Mouse (Mus musculus) spleen, adult 2 months (tissue): Measurements from ENCODE around the gene Ucp3. TPM values are rescaled to one million over a fixed set of nuclear protein-coding genes. Genes with fewer than 3 reads are reported as not detected.

Source experiments
- DNase-seq, 2 experiments: peaks; one replicate each; pipeline versions ENCODE4 v3.0.0 to v3.0.0-alpha.2; 2012 to 2021; ENCODE audit warnings: low spot score in 2 of 2, low read depth in 1 of 2
- H3K27ac ChIP-seq: fragments of 200-500 bp; 2 replicates; pipeline ENCODE4 v1.5.1; 2012; ENCODE audit warnings: low read length, inconsistent platforms; ENCODE audit not compliant: insufficient read depth
- H3K27me3 ChIP-seq: fragments of 200-500 bp; 2 replicates; pipeline ENCODE4 v1.6.1; 2012; ENCODE audit warnings: mild to moderate bottlenecking, moderate library complexity, low read length, inconsistent platforms; ENCODE audit not compliant: control insufficient read depth, insufficient read depth
- H3K36me3 ChIP-seq: fragments of 200-500 bp; 2 replicates; pipeline ENCODE4 v1.6.1; 2012; ENCODE audit warnings: mild to moderate bottlenecking, low read length, inconsistent platforms; ENCODE audit not compliant: control insufficient read depth, insufficient read depth
- H3K4me1 ChIP-seq: fragments of 200-500 bp; 2 replicates; pipeline ENCODE4 v1.6.1; 2011; ENCODE audit warnings: inconsistent platforms; ENCODE audit not compliant: control insufficient read depth, insufficient read depth, insufficient read length
- H3K4me3 ChIP-seq: fragments of 200-500 bp; 2 replicates; pipeline ENCODE4 v1.5.1; 2011; ENCODE audit warnings: mild to moderate bottlenecking, inconsistent platforms; ENCODE audit not compliant: insufficient read depth, insufficient read length; ENCODE audit errors: extremely low read depth
- CTCF ChIP-seq: fragments of 200-500 bp; IDR thresholded peaks from 2 replicates; pipeline ENCODE4 v1.5.1; 2011; ENCODE audit warnings: mild to moderate bottlenecking, inconsistent platforms; ENCODE audit not compliant: insufficient read depth, insufficient read length, insufficient replicate concordance; ENCODE audit errors: extremely low read depth
- POLR2A ChIP-seq: fragments of 200-500 bp; IDR thresholded peaks from 2 replicates; pipeline ENCODE4 v1.6.1; 2011; ENCODE audit warnings: low read depth, low read length, inconsistent platforms
- WGBS: fragments of 180-500 bp; shearing (Covaris S2); methylation state at CpG from one replicate; pipeline ENCODE4 v1.1.7; 2018; 5-methylcytosine and 5-hydroxymethylcytosine counted together
- polyA plus RNA-seq: library from polyadenylated mRNA; depleted of rRNA; stranded (reverse); fragments of >200 nt; gene quantifications from 2 replicates; pipeline ENCODE4 v1.2.3, GENCODE M21; 2012

Ucp3 gene
- polyA plus RNA-seq, 1 experiment, result 1.3 TPM

- TF ChIP-seq POLR2A (no peak), CTCF (no peak)
- DNase-seq, result no peak
- Histone ChIP-seq H3K4me3 (no peak overlapping the region), H3K27ac (no peak overlapping the region), H3K4me1 (no peaks in the 10 kb centered on the region; the same call in 1 of the 2 replicates), H3K27me3 (no peaks in the 10 kb centered on the region), H3K36me3 (no peaks in the 10 kb centered on the region)
- WGBS, result 58% methylated on average over 5 of the region's 5 CpGs
These were observed 11.7 kb downstream of the Ucp3 start for GRCm38 (mm10) chr7:100484493-100484892.

DNA sequence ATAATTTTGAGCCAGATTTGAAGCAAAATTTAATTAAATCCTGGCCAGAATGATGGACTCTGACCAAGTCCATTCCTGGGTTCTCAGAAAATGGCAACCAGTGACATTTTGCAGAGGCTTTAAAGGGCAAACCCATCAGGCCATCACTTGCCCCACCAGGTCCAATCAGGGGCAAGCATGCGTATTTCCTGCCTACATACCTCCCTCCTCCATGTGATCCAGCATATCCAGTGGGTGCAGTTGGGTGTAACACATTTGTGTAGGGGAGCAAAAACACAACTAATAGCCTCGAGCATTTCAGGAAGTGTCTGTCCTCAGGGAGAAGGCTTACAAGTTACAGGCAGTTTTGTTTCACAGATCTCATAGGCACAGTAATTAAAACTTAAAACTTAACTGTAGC, 14.5 kb downstream of the Ucp3 start:
- Histone ChIP-seq H3K36me3 (no peaks in the 10 kb centered on the region), H3K27me3 (no peaks in the 10 kb centered on the region)
- 21% methylated on average over 2 of the region's 2 CpGs for WGBS

GRCm38 (mm10) chr7:100488474-100489048, 15.8 kb downstream of the Ucp3 start:
- Histone ChIP-seq H3K27ac (no peak overlapping the region), H3K4me1 (no peaks in the 10 kb centered on the region; the same call in 1 of the 2 replicates), H3K27me3 (no peaks in the 10 kb centered on the region), H3K36me3 (no peaks in the 10 kb centered on the region), H3K4me3 (no peak overlapping the region)
- no peak for DNase-seq
- no peak for TF ChIP-seq CTCF
- TF ChIP-seq POLR2A, result no peak
- 76% methylated on average over 10 of the region's 10 CpGs for WGBS

More for the DNA sequence above, 14.5 kb downstream of the Ucp3 start:
- H3K27ac ChIP-seq, result no peak overlapping the region
- DNase-seq, result no peak
- H3K4me3 ChIP-seq, result no peak overlapping the region
- H3K4me1 ChIP-seq, result no peaks in the 10 kb centered on the region; the same call in 1 of the 2 replicates
- no peak for TF ChIP-seq CTCF
- no peak for TF ChIP-seq POLR2A

GRCm38 (mm10) chr7:100492391-100493116, 19.8 kb downstream of the Ucp3 start:
- peak in 1 of 2 experiments; percentile 37 for DNase-seq
- no peak for TF ChIP-seq CTCF
- no peak for TF ChIP-seq POLR2A
- Histone ChIP-seq H3K27me3 (no peaks in the 10 kb centered on the region), H3K4me1 (peaks cover 14% of the 10 kb centered on the region), H3K4me3 (peak overlapping the region; percentile 77), H3K27ac (peak overlapping the region; percentile 91), H3K36me3 (peaks cover 21% of the 10 kb centered on the region)
- WGBS, result 2% methylated on average over 35 of the region's 36 CpGs

- peaks cover 18% of the 10 kb centered on the region for H3K4me1 ChIP-seq
- H3K27ac ChIP-seq, result peak within 1 kb of the TSS; percentile 92
- peak; percentile 100 for TF ChIP-seq POLR2A
- no peak for TF ChIP-seq CTCF
- peak within 1 kb of the TSS; percentile 77 for H3K4me3 ChIP-seq
- WGBS, result under 1% methylated on average over 27 of the region's 27 CpGs
- H3K27me3 ChIP-seq, result no peaks in the 10 kb centered on the region
- peaks cover 26% of the 10 kb centered on the region for H3K36me3 ChIP-seq
- peak; percentile 83 to 95 for DNase-seq
These were observed 20.3 kb downstream of the Ucp3 start, which contains the start of gene Ucp2 for GRCm38 (mm10) chr7:100493117-100493483. Gene Ucp2 (plus strand): TSS chr7:100493337.

GRCm38 (mm10) chr7:100493484-100494414, 21.0 kb downstream of the Ucp3 start:
- WGBS, result 6% methylated on average over 19 of the region's 19 CpGs
- no peak for TF ChIP-seq CTCF
- TF ChIP-seq POLR2A, result no peak
- Histone ChIP-seq H3K4me3 (peak overlapping the region; percentile 77), H3K27ac (peak overlapping the region; percentile 92), H3K36me3 (peaks cover 33% of the 10 kb centered on the region), H3K27me3 (no peaks in the 10 kb centered on the region), H3K4me1 (peaks cover 19% of the 10 kb centered on the region)
- no peak for DNase-seq
